Mouse (Mus musculus): ENCODE data around the gene Slc26a11.
A peak's percentile ranks its signal among the peaks of the same experiment; 100 is the strongest.

Slc26a11 gene

DNA sequence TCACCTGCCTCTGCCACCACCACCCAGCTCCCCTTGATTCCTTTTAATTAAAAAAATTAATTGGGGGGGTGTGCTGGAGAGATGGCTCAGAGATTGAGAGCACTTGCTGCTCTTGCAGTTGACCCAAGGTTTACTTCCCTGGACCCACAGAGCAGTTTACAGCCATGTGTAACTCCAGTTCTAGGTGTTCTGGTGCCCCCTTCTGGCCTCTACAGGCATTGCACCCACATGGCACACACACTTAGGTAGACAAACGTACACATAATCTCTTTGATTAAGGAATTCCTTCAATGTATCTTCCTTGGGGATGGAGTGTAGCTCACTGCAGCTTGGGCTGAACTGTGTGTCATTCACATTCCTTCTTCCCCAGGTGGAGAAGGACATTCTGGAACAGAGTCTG is 30.3 kb upstream of the Slc26a11 start:
- peaks cover 26% of the 10 kb centered on the region for H3K27me3 ChIP-seq (ENCODE audit: insufficient read depth, low read length)

DNA sequence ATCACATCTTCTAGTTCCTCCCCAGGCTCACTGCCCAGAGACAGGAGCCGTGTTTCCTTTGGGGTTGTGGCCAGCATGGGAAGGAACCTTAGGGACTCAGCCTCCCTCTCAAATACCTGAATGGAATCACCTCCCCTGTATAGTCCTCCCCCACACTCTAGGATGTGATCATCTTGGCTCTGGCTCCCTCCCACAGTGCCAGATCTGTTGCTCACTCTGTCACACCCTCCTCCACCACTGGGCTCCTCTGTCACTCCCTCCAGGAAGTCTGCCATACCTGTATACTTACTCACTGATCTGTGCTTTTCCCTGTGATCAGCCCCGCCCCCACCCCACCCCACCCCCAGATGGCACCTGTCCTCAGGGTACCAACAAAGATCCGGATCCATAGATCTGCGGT is 24.8 kb upstream of the Slc26a11 start:
- Histone ChIP-seq H3K27me3 (ENCODE audit: insufficient read depth, low read length) (peaks cover 11% of the 10 kb centered on the region), H3K36me3 (ENCODE audit: insufficient read depth, low read length) (no peaks in the 10 kb centered on the region), H3K4me3 (replicated peaks; ENCODE audit: low read length) (no peak overlapping the region), H3K4me1 (replicated peaks; ENCODE audit: low read depth, low read length) (peaks cover 28% of the 10 kb centered on the region), H3K9me3 (ENCODE audit: low read length) (no peaks in the 10 kb centered on the region)
- TF ChIP-seq NANOG (IDR thresholded peaks at IDR 0.05; ENCODE audit: borderline replicate concordance, low read length) (no peak), CTCF (conservative IDR thresholded peaks at IDR 0.05; ENCODE audit: low read length) (no peak), POU5F1 (IDR thresholded peaks at IDR 0.05; ENCODE audit: borderline replicate concordance, low read length) (no peak)

More for the DNA sequence above, 30.3 kb upstream of the Slc26a11 start:
- Histone ChIP-seq H3K36me3 (ENCODE audit: insufficient read depth, low read length) (no peaks in the 10 kb centered on the region), H3K4me3 (replicated peaks; ENCODE audit: low read length) (no peak overlapping the region), H3K4me1 (replicated peaks; ENCODE audit: low read depth, low read length) (no peaks in the 10 kb centered on the region; the same call in 1 of the 2 replicates), H3K9me3 (ENCODE audit: low read length) (no peaks in the 10 kb centered on the region)
- no peak for TF ChIP-seq POU5F1 (IDR thresholded peaks at IDR 0.05; ENCODE audit: borderline replicate concordance, low read length)
- peak; percentile 90 for TF ChIP-seq CTCF (conservative IDR thresholded peaks at IDR 0.05; ENCODE audit: low read length)
- TF ChIP-seq NANOG (IDR thresholded peaks at IDR 0.05; ENCODE audit: borderline replicate concordance, low read length): no peak

DNA sequence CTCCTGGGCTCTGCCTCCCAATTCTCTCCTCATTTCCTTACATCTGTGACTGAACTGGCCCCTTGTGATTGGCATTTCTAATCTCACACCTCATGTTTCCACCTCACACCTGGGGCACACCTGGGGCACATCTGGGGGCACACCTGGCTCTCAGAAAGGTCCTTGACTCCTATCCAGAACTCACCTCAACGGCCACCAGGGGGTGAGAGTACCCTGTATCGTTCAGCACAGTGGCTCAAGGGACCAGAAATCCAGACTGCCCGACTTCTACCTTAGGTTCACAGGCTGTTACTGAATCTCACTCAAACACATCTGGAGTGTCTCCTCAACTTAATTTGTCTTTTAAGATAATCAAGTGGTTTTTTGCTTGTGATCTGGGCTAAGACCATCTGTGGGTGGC is 23.4 kb upstream of the Slc26a11 start:
- no peak overlapping the region for H3K4me3 ChIP-seq (replicated peaks; ENCODE audit: low read length)
- H3K4me1 ChIP-seq (replicated peaks; ENCODE audit: low read depth, low read length): peaks cover 28% of the 10 kb centered on the region
- peak; percentile 13; the same call in 1 of the 2 replicates for TF ChIP-seq CTCF (conservative IDR thresholded peaks at IDR 0.05; ENCODE audit: low read length)
- TF ChIP-seq NANOG (IDR thresholded peaks at IDR 0.05; ENCODE audit: borderline replicate concordance, low read length): no peak
- TF ChIP-seq POU5F1 (IDR thresholded peaks at IDR 0.05; ENCODE audit: borderline replicate concordance, low read length): no peak
- H3K9me3 ChIP-seq (ENCODE audit: low read length): no peaks in the 10 kb centered on the region
- no peaks in the 10 kb centered on the region for H3K36me3 ChIP-seq (ENCODE audit: insufficient read depth, low read length)
- peaks cover 11% of the 10 kb centered on the region for H3K27me3 ChIP-seq (ENCODE audit: insufficient read depth, low read length)

DNA sequence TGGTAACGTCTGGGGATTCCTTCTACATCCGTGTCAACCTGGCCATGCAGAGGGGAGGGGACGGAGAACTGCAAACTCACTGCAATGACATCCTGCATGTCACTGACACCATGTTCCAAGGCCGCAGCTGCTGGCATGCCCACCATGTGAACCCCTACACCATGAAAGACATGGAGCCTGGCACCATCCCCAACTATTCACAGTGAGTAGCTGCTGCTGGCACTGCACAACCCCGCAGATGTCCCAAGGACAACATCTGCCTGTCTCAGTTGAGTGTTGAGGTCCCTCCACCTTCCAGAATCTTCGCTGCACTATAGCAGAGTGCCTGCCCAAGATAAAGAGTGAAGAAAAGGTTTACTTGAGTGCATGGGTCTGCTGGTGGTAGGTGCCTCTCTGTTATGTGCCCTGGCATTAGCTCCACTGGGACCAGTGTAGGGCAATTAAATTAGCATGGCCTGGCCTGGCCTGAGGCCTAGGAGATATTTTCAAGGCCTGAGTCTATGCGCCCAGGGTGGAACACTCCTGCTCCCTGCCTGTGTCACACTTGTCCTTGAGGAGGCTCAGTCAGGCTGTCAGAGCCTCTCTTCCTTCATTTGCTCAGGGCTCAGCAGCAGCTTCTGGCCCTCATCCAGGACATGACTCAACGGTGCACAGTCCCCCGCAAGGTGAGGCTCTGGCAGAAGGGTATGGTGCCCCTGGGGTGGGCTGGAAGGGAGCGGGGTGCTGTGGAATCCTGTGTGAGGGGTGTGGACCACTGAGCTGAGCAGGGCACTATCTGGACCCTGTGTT is 16.9 kb upstream of the Slc26a11 start:
- H3K9me3 ChIP-seq (ENCODE audit: low read length): no peaks in the 10 kb centered on the region
- no peak for TF ChIP-seq POU5F1 (IDR thresholded peaks at IDR 0.05; ENCODE audit: borderline replicate concordance, low read length)
- no peak for TF ChIP-seq NANOG (IDR thresholded peaks at IDR 0.05; ENCODE audit: borderline replicate concordance, low read length)
- TF ChIP-seq CTCF (conservative IDR thresholded peaks at IDR 0.05; ENCODE audit: low read length): no peak

DNA sequence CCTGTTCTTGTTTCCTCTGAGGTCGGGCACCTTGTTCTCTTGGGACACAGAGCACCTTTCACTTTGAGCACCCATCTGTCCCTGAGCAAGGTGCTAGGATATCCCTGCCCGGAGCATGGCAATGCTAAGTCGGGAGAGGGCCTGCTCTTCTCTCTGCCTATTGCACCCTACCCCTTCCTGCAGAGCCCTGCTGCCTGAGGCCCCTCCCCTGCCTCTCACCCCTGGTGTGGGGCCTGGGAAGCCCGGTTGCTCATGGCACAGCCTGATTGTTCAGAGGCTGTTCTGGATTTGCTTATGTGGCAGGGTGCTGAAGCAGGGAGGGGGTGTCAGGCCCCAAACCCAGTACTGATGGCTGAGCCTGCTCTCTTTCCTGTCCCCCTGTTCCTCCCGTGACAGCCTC is 16.2 kb upstream of the Slc26a11 start:
- Histone ChIP-seq H3K27me3 (ENCODE audit: insufficient read depth, low read length) (peaks cover 7% of the 10 kb centered on the region; the same call in 1 of the 2 replicates), H3K9me3 (ENCODE audit: low read length) (no peaks in the 10 kb centered on the region), H3K4me3 (replicated peaks; ENCODE audit: low read length) (no peak overlapping the region), H3K36me3 (ENCODE audit: insufficient read depth, low read length) (no peaks in the 10 kb centered on the region), H3K4me1 (replicated peaks; ENCODE audit: low read depth, low read length) (peaks cover 6% of the 10 kb centered on the region)
- TF ChIP-seq NANOG (IDR thresholded peaks at IDR 0.05; ENCODE audit: borderline replicate concordance, low read length): no peak
- no peak for TF ChIP-seq CTCF (conservative IDR thresholded peaks at IDR 0.05; ENCODE audit: low read length)
- TF ChIP-seq POU5F1 (IDR thresholded peaks at IDR 0.05; ENCODE audit: borderline replicate concordance, low read length): no peak

More for the DNA sequence above, 16.9 kb upstream of the Slc26a11 start:
- peaks cover 7% of the 10 kb centered on the region; the same call in 1 of the 2 replicates for H3K27me3 ChIP-seq (ENCODE audit: insufficient read depth, low read length)
- H3K36me3 ChIP-seq (ENCODE audit: insufficient read depth, low read length): no peaks in the 10 kb centered on the region
- peaks cover 12% of the 10 kb centered on the region for H3K4me1 ChIP-seq (replicated peaks; ENCODE audit: low read depth, low read length)
- no peak overlapping the region for H3K4me3 ChIP-seq (replicated peaks; ENCODE audit: low read length)

DNA sequence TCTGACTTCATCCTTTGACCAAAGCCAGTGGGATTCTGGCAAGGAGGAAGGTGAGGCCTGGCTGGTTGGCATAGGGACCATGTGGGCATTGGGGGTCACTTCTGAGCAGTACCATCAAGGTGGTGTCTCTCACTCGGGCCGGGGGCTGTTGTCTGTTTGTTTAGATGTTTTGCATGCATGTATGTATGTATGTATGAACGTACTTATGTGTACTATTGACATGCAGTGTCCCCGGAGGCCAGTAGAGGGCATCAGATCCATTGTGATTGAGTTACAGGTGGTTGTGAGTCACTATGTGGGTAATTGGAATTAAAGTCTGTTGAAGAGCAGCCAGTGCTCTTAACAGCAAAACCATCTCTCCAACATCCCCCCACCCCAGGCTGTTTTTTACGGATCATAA is 15.7 kb upstream of the Slc26a11 start:
- Histone ChIP-seq H3K4me1 (replicated peaks; ENCODE audit: low read depth, low read length) (peaks cover 2% of the 10 kb centered on the region), H3K9me3 (ENCODE audit: low read length) (no peaks in the 10 kb centered on the region), H3K36me3 (ENCODE audit: insufficient read depth, low read length) (no peaks in the 10 kb centered on the region), H3K27me3 (ENCODE audit: insufficient read depth, low read length) (peaks cover 8% of the 10 kb centered on the region; the same call in 1 of the 2 replicates), H3K4me3 (replicated peaks; ENCODE audit: low read length) (no peak overlapping the region)
- TF ChIP-seq NANOG (IDR thresholded peaks at IDR 0.05; ENCODE audit: borderline replicate concordance, low read length) (no peak), CTCF (conservative IDR thresholded peaks at IDR 0.05; ENCODE audit: low read length) (peak; percentile 72)

DNA sequence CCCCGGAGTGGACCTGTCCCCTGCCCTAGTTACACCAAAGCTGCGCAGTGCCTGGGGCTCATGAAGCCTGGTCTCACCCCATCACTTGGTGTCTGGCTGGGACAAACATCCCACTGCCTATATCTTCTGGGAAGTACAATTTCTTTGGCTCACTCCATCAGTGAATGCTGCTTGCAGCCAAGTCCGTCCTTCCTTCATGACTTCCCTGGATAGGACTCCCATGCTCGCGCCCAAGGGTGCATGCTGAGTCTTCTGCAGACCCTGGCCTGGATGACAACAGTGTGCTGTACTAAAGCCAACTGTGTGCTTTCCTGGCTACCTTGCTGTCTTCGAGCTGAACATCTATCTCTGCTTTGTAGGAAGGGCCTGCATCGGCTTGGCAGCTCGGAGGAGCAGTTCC is 11.2 kb upstream of the Slc26a11 start:
- TF ChIP-seq POU5F1 (IDR thresholded peaks at IDR 0.05; ENCODE audit: borderline replicate concordance, low read length) (no peak), NANOG (IDR thresholded peaks at IDR 0.05; ENCODE audit: borderline replicate concordance, low read length) (no peak), CTCF (conservative IDR thresholded peaks at IDR 0.05; ENCODE audit: low read length) (no peak)

DNA sequence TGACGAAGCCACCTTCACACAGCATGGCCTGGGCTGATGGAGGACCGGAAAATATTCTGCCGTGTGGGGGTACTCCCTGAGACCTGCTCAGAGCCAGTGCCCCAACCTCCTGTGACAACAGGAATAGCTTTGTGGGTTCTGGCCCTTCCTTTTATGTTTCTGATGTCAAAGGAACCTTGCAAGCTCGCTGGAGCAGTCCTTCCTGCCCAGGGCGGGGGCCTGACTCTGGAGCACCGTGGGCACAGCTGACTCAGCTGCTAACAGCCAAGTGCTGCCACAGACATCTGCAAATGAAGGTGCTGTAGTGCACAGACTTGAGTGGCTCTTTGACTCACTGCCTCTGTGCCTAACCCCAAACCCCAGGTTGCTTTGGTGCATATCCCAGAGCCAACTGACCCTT is 10.5 kb upstream of the Slc26a11 start:
- Histone ChIP-seq H3K9me3 (ENCODE audit: low read length) (no peaks in the 10 kb centered on the region), H3K27me3 (ENCODE audit: insufficient read depth, low read length) (peaks cover 18% of the 10 kb centered on the region), H3K4me3 (replicated peaks; ENCODE audit: low read length) (no peak overlapping the region), H3K36me3 (ENCODE audit: insufficient read depth, low read length) (no peaks in the 10 kb centered on the region), H3K4me1 (replicated peaks; ENCODE audit: low read depth, low read length) (peaks cover 6% of the 10 kb centered on the region)
- no peak for TF ChIP-seq CTCF (conservative IDR thresholded peaks at IDR 0.05; ENCODE audit: low read length)
- no peak for TF ChIP-seq POU5F1 (IDR thresholded peaks at IDR 0.05; ENCODE audit: borderline replicate concordance, low read length)
- TF ChIP-seq NANOG (IDR thresholded peaks at IDR 0.05; ENCODE audit: borderline replicate concordance, low read length): no peak

More for the DNA sequence above, 11.2 kb upstream of the Slc26a11 start:
- no peaks in the 10 kb centered on the region for H3K36me3 ChIP-seq (ENCODE audit: insufficient read depth, low read length)
- H3K4me1 ChIP-seq (replicated peaks; ENCODE audit: low read depth, low read length): no peaks in the 10 kb centered on the region
- H3K27me3 ChIP-seq (ENCODE audit: insufficient read depth, low read length): peaks cover 18% of the 10 kb centered on the region
- no peak overlapping the region for H3K4me3 ChIP-seq (replicated peaks; ENCODE audit: low read length)
- no peaks in the 10 kb centered on the region for H3K9me3 ChIP-seq (ENCODE audit: low read length)

Data from E14TG2a.4 (cell line).